Mouse (Mus musculus): ENCODE data around the gene Nobox. TPM values are rescaled to one million over a fixed set of nuclear protein-coding genes. Genes with fewer than 3 reads are reported as not detected.
A peak's percentile ranks its signal among the peaks of the same experiment; 100 is the strongest.

The Nobox gene
- polyA plus RNA-seq (2015; fragmentation: Nextera tagmentation; extraction: Ambion mirVana), result not detected in 2 replicates

GRCm38 (mm10) chr6:43309454-43309853 is at the start of gene Nobox:
Gene Nobox, minus strand, starts transcription at chr6:43309554.
- H3K4me1 ChIP-seq, result no peaks in the 10 kb centered on the region
- 71% methylated on average over 16 of the region's 16 CpGs for WGBS
- H3K4me2 ChIP-seq (replicated peaks), result no peak within 1 kb of the TSS
- no peaks in the 10 kb centered on the region for H3K9me3 ChIP-seq
- H3K9ac ChIP-seq (replicated peaks), result no peak within 1 kb of the TSS
- peak; percentile 12; the same call in 1 of the 2 replicates for ATAC-seq (replicated peaks)
- no peak within 1 kb of the TSS for H3K27ac ChIP-seq (replicated peaks)
- no peak within 1 kb of the TSS for H3K4me3 ChIP-seq
- no peaks in the 10 kb centered on the region for H3K27me3 ChIP-seq
- H3K36me3 ChIP-seq, result no peaks in the 10 kb centered on the region

- Histone ChIP-seq H3K4me3 (no peak overlapping the region), H3K4me1 (no peaks in the 10 kb centered on the region), H3K27ac (replicated peaks) (no peak overlapping the region), H3K36me3 (no peaks in the 10 kb centered on the region), H3K9me3 (no peaks in the 10 kb centered on the region), H3K27me3 (no peaks in the 10 kb centered on the region), H3K9ac (replicated peaks) (no peak overlapping the region), H3K4me2 (replicated peaks) (no peak overlapping the region)
- no peak for ATAC-seq (replicated peaks)
- 69% methylated on average over 9 of the region's 9 CpGs for WGBS
These were observed 45.3 kb upstream of the Nobox start for GRCm38 (mm10) chr6:43354562-43355241.

GRCm38 (mm10) chr6:43353446-43353845 is 44.1 kb upstream of the Nobox start:
- no peaks in the 10 kb centered on the region for H3K36me3 ChIP-seq
- H3K4me1 ChIP-seq, result no peaks in the 10 kb centered on the region
- WGBS, result 89% methylated on average over 4 of the region's 4 CpGs
- H3K4me3 ChIP-seq, result no peak overlapping the region
- no peak overlapping the region for H3K4me2 ChIP-seq (replicated peaks)
- H3K27ac ChIP-seq (replicated peaks), result no peak overlapping the region
- H3K27me3 ChIP-seq, result no peaks in the 10 kb centered on the region
- no peak for ATAC-seq (replicated peaks)
- no peak overlapping the region for H3K9ac ChIP-seq (replicated peaks)
- no peaks in the 10 kb centered on the region for H3K9me3 ChIP-seq

GRCm38 (mm10) chr6:43349083-43349482 is 39.7 kb upstream of the Nobox start:
- H3K9ac ChIP-seq (replicated peaks), result no peak overlapping the region
- no peaks in the 10 kb centered on the region for H3K27me3 ChIP-seq
- 74% methylated on average over 4 of the region's 4 CpGs for WGBS
- no peak overlapping the region for H3K4me2 ChIP-seq (replicated peaks)
- H3K4me3 ChIP-seq, result no peak overlapping the region
- H3K4me1 ChIP-seq, result no peaks in the 10 kb centered on the region
- no peaks in the 10 kb centered on the region for H3K36me3 ChIP-seq
- no peak for ATAC-seq (replicated peaks)
- no peak overlapping the region for H3K27ac ChIP-seq (replicated peaks)
- no peaks in the 10 kb centered on the region for H3K9me3 ChIP-seq

GRCm38 (mm10) chr6:43347637-43348036 is 38.3 kb upstream of the Nobox start:
- H3K4me1 ChIP-seq, result no peaks in the 10 kb centered on the region
- H3K27me3 ChIP-seq, result no peaks in the 10 kb centered on the region
- no peak overlapping the region for H3K4me2 ChIP-seq (replicated peaks)
- H3K9me3 ChIP-seq, result no peaks in the 10 kb centered on the region
- no peaks in the 10 kb centered on the region for H3K36me3 ChIP-seq
- WGBS, result 95% methylated on average over 1 of the region's 1 CpGs
- no peak overlapping the region for H3K4me3 ChIP-seq
- H3K27ac ChIP-seq (replicated peaks), result no peak overlapping the region
- ATAC-seq (replicated peaks), result no peak
- H3K9ac ChIP-seq (replicated peaks), result no peak overlapping the region

- H3K4me3 ChIP-seq, result no peak overlapping the region
- H3K27ac ChIP-seq (replicated peaks), result no peak overlapping the region
- no peaks in the 10 kb centered on the region for H3K36me3 ChIP-seq
- no peaks in the 10 kb centered on the region for H3K27me3 ChIP-seq
- no peak for ATAC-seq (replicated peaks)
- H3K9me3 ChIP-seq, result no peaks in the 10 kb centered on the region
- H3K4me2 ChIP-seq (replicated peaks), result no peak overlapping the region
- no peaks in the 10 kb centered on the region for H3K4me1 ChIP-seq
- H3K9ac ChIP-seq (replicated peaks), result no peak overlapping the region
- WGBS, result 90% methylated on average over 1 of the region's 1 CpGs
These were observed 33.7 kb upstream of the Nobox start for GRCm38 (mm10) chr6:43343006-43343405.

GRCm38 (mm10) chr6:43342386-43342785 is 33.0 kb upstream of the Nobox start:
- no peaks in the 10 kb centered on the region for H3K36me3 ChIP-seq
- no peak overlapping the region for H3K4me2 ChIP-seq (replicated peaks)
- no peaks in the 10 kb centered on the region for H3K27me3 ChIP-seq
- H3K4me3 ChIP-seq, result no peak overlapping the region
- peaks cover 3% of the 10 kb centered on the region for H3K4me1 ChIP-seq
- no peak for ATAC-seq (replicated peaks)
- H3K27ac ChIP-seq (replicated peaks), result no peak overlapping the region
- WGBS, result 36% methylated on average over 2 of the region's 2 CpGs
- no peak overlapping the region for H3K9ac ChIP-seq (replicated peaks)
- H3K9me3 ChIP-seq, result no peaks in the 10 kb centered on the region

- no peak for ATAC-seq (replicated peaks)
- H3K36me3 ChIP-seq, result no peaks in the 10 kb centered on the region
- no peak overlapping the region for H3K4me3 ChIP-seq
- no peak overlapping the region for H3K4me2 ChIP-seq (replicated peaks)
- no peaks in the 10 kb centered on the region for H3K9me3 ChIP-seq
- WGBS, result 70% methylated on average over 2 of the region's 2 CpGs
- no peaks in the 10 kb centered on the region for H3K27me3 ChIP-seq
- no peak overlapping the region for H3K9ac ChIP-seq (replicated peaks)
- no peak overlapping the region for H3K27ac ChIP-seq (replicated peaks)
- peaks cover 7% of the 10 kb centered on the region for H3K4me1 ChIP-seq
These were observed 29.4 kb upstream of the Nobox start for GRCm38 (mm10) chr6:43338804-43339203.

GRCm38 (mm10) chr6:43337491-43337961 is 28.2 kb upstream of the Nobox start:
- Histone ChIP-seq H3K36me3 (no peaks in the 10 kb centered on the region), H3K9ac (replicated peaks) (no peak overlapping the region), H3K27ac (replicated peaks) (no peak overlapping the region), H3K4me1 (peaks cover 11% of the 10 kb centered on the region), H3K4me3 (no peak overlapping the region), H3K27me3 (no peaks in the 10 kb centered on the region), H3K9me3 (no peaks in the 10 kb centered on the region), H3K4me2 (replicated peaks) (no peak overlapping the region)
- WGBS, result 25% methylated on average over 10 of the region's 10 CpGs
- peak; percentile 68 for ATAC-seq (replicated peaks)

- WGBS, result 88% methylated on average over 3 of the region's 3 CpGs
- no peak overlapping the region for H3K9ac ChIP-seq (replicated peaks)
- no peak overlapping the region for H3K4me3 ChIP-seq
- no peaks in the 10 kb centered on the region for H3K36me3 ChIP-seq
- no peak overlapping the region for H3K4me2 ChIP-seq (replicated peaks)
- H3K27ac ChIP-seq (replicated peaks), result no peak overlapping the region
- no peaks in the 10 kb centered on the region for H3K9me3 ChIP-seq
- peaks cover 11% of the 10 kb centered on the region for H3K4me1 ChIP-seq
- ATAC-seq (replicated peaks), result no peak
- H3K27me3 ChIP-seq, result no peaks in the 10 kb centered on the region
These were observed 26.4 kb upstream of the Nobox start for GRCm38 (mm10) chr6:43335619-43336234.

GRCm38 (mm10) chr6:43333479-43333878 is 24.1 kb upstream of the Nobox start:
- Histone ChIP-seq H3K4me1 (peaks cover 11% of the 10 kb centered on the region), H3K9ac (replicated peaks) (no peak overlapping the region), H3K36me3 (no peaks in the 10 kb centered on the region), H3K4me2 (replicated peaks) (no peak overlapping the region), H3K27me3 (no peaks in the 10 kb centered on the region), H3K27ac (replicated peaks) (0 out of 2 replicates have a peak overlapping the region, but pooled peaks have one; percentile 23), H3K9me3 (no peaks in the 10 kb centered on the region), H3K4me3 (no peak overlapping the region)
- peak; percentile 65 for ATAC-seq (replicated peaks)
- WGBS, result 42% methylated on average over 4 of the region's 4 CpGs

- 42% methylated on average over 8 of the region's 8 CpGs for WGBS
- ATAC-seq (replicated peaks), result peak; percentile 60
- H3K9me3 ChIP-seq, result no peaks in the 10 kb centered on the region
- H3K36me3 ChIP-seq, result no peaks in the 10 kb centered on the region
- no peaks in the 10 kb centered on the region for H3K4me1 ChIP-seq
- H3K9ac ChIP-seq (replicated peaks), result no peak overlapping the region
- no peaks in the 10 kb centered on the region for H3K27me3 ChIP-seq
- H3K4me3 ChIP-seq, result no peak overlapping the region
- no peak overlapping the region for H3K27ac ChIP-seq (replicated peaks)
- H3K4me2 ChIP-seq (replicated peaks), result no peak overlapping the region
These were observed 3.8 kb upstream of the Nobox start for GRCm38 (mm10) chr6:43312961-43313656.
